Mouse (Mus musculus): ENCODE results near the gene Ush2a. TPM values are rescaled to one million over a fixed set of nuclear protein-coding genes. Genes with fewer than 3 reads are reported as not detected.

The Ush2a gene
- polyA plus RNA-seq, 1 experiment from 2014 or later = 0.05 TPM

- Histone ChIP-seq H3K4me2 (replicated peaks; ENCODE audit: low read depth, low read length) (no peak overlapping the region), H3K36me3 (ENCODE audit: insufficient read depth, low read length) (no peaks in the 10 kb centered on the region), H3K27ac (ENCODE audit: low read length) (no peak overlapping the region), H3K4me1 (ENCODE audit: insufficient read depth, low read length) (no peaks in the 10 kb centered on the region), H3K4me3 (ENCODE audit: low read length) (no peak overlapping the region), H3K27me3 (ENCODE audit: insufficient read depth, low read length) (no peaks in the 10 kb centered on the region), H3K9ac (replicated peaks; ENCODE audit: low read length) (no peak overlapping the region), H3K9me3 (ENCODE audit: low read length) (no peaks in the 10 kb centered on the region)
- ATAC-seq (ENCODE audit: low FRiP score, low TSS enrichment) = no peak
- WGBS = 32% methylated on average over 4 of the region's 4 CpGs
These were observed 305.7 kb downstream of the Ush2a start for GRCm38 (mm10) chr1:188567486-188567885.

GRCm38 (mm10) chr1:188568295-188568961 lies 306.6 kb downstream of the Ush2a start:
- H3K4me2 ChIP-seq (replicated peaks; ENCODE audit: low read depth, low read length) = no peak overlapping the region
- H3K4me3 ChIP-seq (ENCODE audit: low read length) = no peak overlapping the region

GRCm38 (mm10) chr1:188576246-188576747 lies 314.5 kb downstream of the Ush2a start:
- H3K4me3 ChIP-seq (ENCODE audit: low read length) = no peak overlapping the region
- ATAC-seq (ENCODE audit: low FRiP score, low TSS enrichment) = no peak
- no peak overlapping the region for H3K9ac ChIP-seq (replicated peaks; ENCODE audit: low read length)
- H3K4me1 ChIP-seq (ENCODE audit: insufficient read depth, low read length) = no peaks in the 10 kb centered on the region
- H3K27ac ChIP-seq (ENCODE audit: low read length) = no peak overlapping the region
- 78% methylated on average over 8 of the region's 8 CpGs for WGBS
- no peaks in the 10 kb centered on the region for H3K27me3 ChIP-seq (ENCODE audit: insufficient read depth, low read length)
- H3K36me3 ChIP-seq (ENCODE audit: insufficient read depth, low read length) = no peaks in the 10 kb centered on the region
- no peak overlapping the region for H3K4me2 ChIP-seq (replicated peaks; ENCODE audit: low read depth, low read length)
- H3K9me3 ChIP-seq (ENCODE audit: low read length) = no peaks in the 10 kb centered on the region

More at GRCm38 (mm10) chr1:188568295-188568961, 306.6 kb downstream of the Ush2a start:
- H3K4me1 ChIP-seq (ENCODE audit: insufficient read depth, low read length) = no peaks in the 10 kb centered on the region
- no peaks in the 10 kb centered on the region for H3K36me3 ChIP-seq (ENCODE audit: insufficient read depth, low read length)
- 82% methylated on average over 9 of the region's 9 CpGs for WGBS
- no peak for ATAC-seq (ENCODE audit: low FRiP score, low TSS enrichment)
- H3K27me3 ChIP-seq (ENCODE audit: insufficient read depth, low read length) = no peaks in the 10 kb centered on the region
- no peak overlapping the region for H3K9ac ChIP-seq (replicated peaks; ENCODE audit: low read length)
- H3K27ac ChIP-seq (ENCODE audit: low read length) = no peak overlapping the region
- no peaks in the 10 kb centered on the region for H3K9me3 ChIP-seq (ENCODE audit: low read length)

- no peak overlapping the region for H3K4me2 ChIP-seq (replicated peaks; ENCODE audit: low read depth, low read length)
- no peak overlapping the region for H3K27ac ChIP-seq (ENCODE audit: low read length)
- no peak overlapping the region for H3K4me3 ChIP-seq (ENCODE audit: low read length)
- no peaks in the 10 kb centered on the region for H3K4me1 ChIP-seq (ENCODE audit: insufficient read depth, low read length)
- no peak for ATAC-seq (ENCODE audit: low FRiP score, low TSS enrichment)
- no peaks in the 10 kb centered on the region for H3K36me3 ChIP-seq (ENCODE audit: insufficient read depth, low read length)
- WGBS = 93% methylated on average over 4 of the region's 4 CpGs
- no peaks in the 10 kb centered on the region for H3K27me3 ChIP-seq (ENCODE audit: insufficient read depth, low read length)
- no peak overlapping the region for H3K9ac ChIP-seq (replicated peaks; ENCODE audit: low read length)
- no peaks in the 10 kb centered on the region for H3K9me3 ChIP-seq (ENCODE audit: low read length)
These were observed 315.6 kb downstream of the Ush2a start for GRCm38 (mm10) chr1:188577376-188577775.

- WGBS = 62% methylated on average over 4 of the region's 4 CpGs
These were observed 319.3 kb downstream of the Ush2a start for GRCm38 (mm10) chr1:188581136-188581535.

GRCm38 (mm10) chr1:188595251-188595650 lies 333.4 kb downstream of the Ush2a start:
- ATAC-seq (ENCODE audit: low FRiP score, low TSS enrichment) = no peak
- Histone ChIP-seq H3K27ac (ENCODE audit: low read length) (no peak overlapping the region), H3K36me3 (ENCODE audit: insufficient read depth, low read length) (no peaks in the 10 kb centered on the region), H3K9ac (replicated peaks; ENCODE audit: low read length) (no peak overlapping the region), H3K4me2 (replicated peaks; ENCODE audit: low read depth, low read length) (no peak overlapping the region), H3K4me3 (ENCODE audit: low read length) (no peak overlapping the region), H3K27me3 (ENCODE audit: insufficient read depth, low read length) (no peaks in the 10 kb centered on the region), H3K4me1 (ENCODE audit: insufficient read depth, low read length) (no peaks in the 10 kb centered on the region), H3K9me3 (ENCODE audit: low read length) (no peaks in the 10 kb centered on the region)
- 68% methylated on average over 4 of the region's 4 CpGs for WGBS

More at GRCm38 (mm10) chr1:188581136-188581535, 319.3 kb downstream of the Ush2a start:
- H3K36me3 ChIP-seq (ENCODE audit: insufficient read depth, low read length) = no peaks in the 10 kb centered on the region
- H3K4me3 ChIP-seq (ENCODE audit: low read length) = no peak overlapping the region
- ATAC-seq (ENCODE audit: low FRiP score, low TSS enrichment) = no peak
- no peaks in the 10 kb centered on the region for H3K27me3 ChIP-seq (ENCODE audit: insufficient read depth, low read length)
- H3K9me3 ChIP-seq (ENCODE audit: low read length) = no peaks in the 10 kb centered on the region
- no peaks in the 10 kb centered on the region for H3K4me1 ChIP-seq (ENCODE audit: insufficient read depth, low read length)
- H3K27ac ChIP-seq (ENCODE audit: low read length) = no peak overlapping the region
- no peak overlapping the region for H3K4me2 ChIP-seq (replicated peaks; ENCODE audit: low read depth, low read length)
- no peak overlapping the region for H3K9ac ChIP-seq (replicated peaks; ENCODE audit: low read length)

GRCm38 (mm10) chr1:188598052-188598451 lies 336.2 kb downstream of the Ush2a start:
- no peaks in the 10 kb centered on the region for H3K36me3 ChIP-seq (ENCODE audit: insufficient read depth, low read length)
- H3K4me1 ChIP-seq (ENCODE audit: insufficient read depth, low read length) = no peaks in the 10 kb centered on the region
- 85% methylated on average over 7 of the region's 7 CpGs for WGBS
- no peak overlapping the region for H3K4me3 ChIP-seq (ENCODE audit: low read length)
- ATAC-seq (ENCODE audit: low FRiP score, low TSS enrichment) = no peak
- no peak overlapping the region for H3K27ac ChIP-seq (ENCODE audit: low read length)
- H3K4me2 ChIP-seq (replicated peaks; ENCODE audit: low read depth, low read length) = no peak overlapping the region
- no peaks in the 10 kb centered on the region for H3K9me3 ChIP-seq (ENCODE audit: low read length)
- no peaks in the 10 kb centered on the region for H3K27me3 ChIP-seq (ENCODE audit: insufficient read depth, low read length)
- H3K9ac ChIP-seq (replicated peaks; ENCODE audit: low read length) = no peak overlapping the region

- H3K9ac ChIP-seq (replicated peaks; ENCODE audit: low read length) = no peak overlapping the region
- H3K4me2 ChIP-seq (replicated peaks; ENCODE audit: low read depth, low read length) = no peak overlapping the region
- WGBS = 88% methylated on average over 8 of the region's 8 CpGs
- no peak for ATAC-seq (ENCODE audit: low FRiP score, low TSS enrichment)
- no peaks in the 10 kb centered on the region for H3K4me1 ChIP-seq (ENCODE audit: insufficient read depth, low read length)
- no peaks in the 10 kb centered on the region for H3K27me3 ChIP-seq (ENCODE audit: insufficient read depth, low read length)
- H3K36me3 ChIP-seq (ENCODE audit: insufficient read depth, low read length) = no peaks in the 10 kb centered on the region
- no peak overlapping the region for H3K27ac ChIP-seq (ENCODE audit: low read length)
- H3K4me3 ChIP-seq (ENCODE audit: low read length) = no peak overlapping the region
- H3K9me3 ChIP-seq (ENCODE audit: low read length) = no peaks in the 10 kb centered on the region
These were observed 337.3 kb downstream of the Ush2a start for GRCm38 (mm10) chr1:188599134-188599533.

GRCm38 (mm10) chr1:188606450-188606849 lies 344.6 kb downstream of the Ush2a start:
- no peak for ATAC-seq (ENCODE audit: low FRiP score, low TSS enrichment)
- Histone ChIP-seq H3K9me3 (ENCODE audit: low read length) (no peaks in the 10 kb centered on the region), H3K27ac (ENCODE audit: low read length) (no peak overlapping the region), H3K4me3 (ENCODE audit: low read length) (no peak overlapping the region), H3K4me1 (ENCODE audit: insufficient read depth, low read length) (no peaks in the 10 kb centered on the region), H3K4me2 (replicated peaks; ENCODE audit: low read depth, low read length) (no peak overlapping the region), H3K36me3 (ENCODE audit: insufficient read depth, low read length) (no peaks in the 10 kb centered on the region), H3K9ac (replicated peaks; ENCODE audit: low read length) (no peak overlapping the region), H3K27me3 (ENCODE audit: insufficient read depth, low read length) (no peaks in the 10 kb centered on the region)

- Histone ChIP-seq H3K9ac (replicated peaks; ENCODE audit: low read length) (no peak overlapping the region), H3K27me3 (ENCODE audit: insufficient read depth, low read length) (no peaks in the 10 kb centered on the region), H3K4me2 (replicated peaks; ENCODE audit: low read depth, low read length) (no peak overlapping the region), H3K4me1 (ENCODE audit: insufficient read depth, low read length) (no peaks in the 10 kb centered on the region), H3K9me3 (ENCODE audit: low read length) (no peaks in the 10 kb centered on the region), H3K27ac (ENCODE audit: low read length) (no peak overlapping the region), H3K4me3 (ENCODE audit: low read length) (no peak overlapping the region), H3K36me3 (ENCODE audit: insufficient read depth, low read length) (no peaks in the 10 kb centered on the region)
- no peak for ATAC-seq (ENCODE audit: low FRiP score, low TSS enrichment)
- WGBS = 39% methylated on average over 5 of the region's 5 CpGs
These were observed 354.7 kb downstream of the Ush2a start for GRCm38 (mm10) chr1:188616547-188616946.

All from kidney, embryonic 16.5 days (tissue).